Mouse (Mus musculus): ENCODE data around the gene Rcn3.

Rcn3 gene

DNA sequence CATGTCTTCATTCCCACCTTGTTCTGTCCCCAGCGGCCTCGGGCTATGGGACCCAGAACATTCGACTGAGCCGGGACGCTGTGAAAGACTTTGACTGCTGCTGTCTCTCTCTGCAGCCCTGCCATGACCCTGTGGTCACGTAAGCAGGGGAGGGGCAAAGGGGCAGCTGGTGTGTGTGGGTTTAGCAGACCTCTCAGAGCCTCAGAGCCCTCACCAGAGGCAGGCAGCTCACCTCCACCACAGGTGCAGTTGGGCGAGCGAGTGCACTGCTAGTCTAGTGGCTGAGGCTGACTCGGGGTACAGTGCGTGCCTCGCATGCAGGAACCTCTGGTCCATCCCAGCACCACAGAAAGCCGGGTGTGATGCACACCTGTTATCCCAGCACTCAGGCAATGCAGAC is 18.1 kb downstream of the Rcn3 start:
- no peak for DNase-seq (ENCODE audit: low read depth, low spot score)

DNA sequence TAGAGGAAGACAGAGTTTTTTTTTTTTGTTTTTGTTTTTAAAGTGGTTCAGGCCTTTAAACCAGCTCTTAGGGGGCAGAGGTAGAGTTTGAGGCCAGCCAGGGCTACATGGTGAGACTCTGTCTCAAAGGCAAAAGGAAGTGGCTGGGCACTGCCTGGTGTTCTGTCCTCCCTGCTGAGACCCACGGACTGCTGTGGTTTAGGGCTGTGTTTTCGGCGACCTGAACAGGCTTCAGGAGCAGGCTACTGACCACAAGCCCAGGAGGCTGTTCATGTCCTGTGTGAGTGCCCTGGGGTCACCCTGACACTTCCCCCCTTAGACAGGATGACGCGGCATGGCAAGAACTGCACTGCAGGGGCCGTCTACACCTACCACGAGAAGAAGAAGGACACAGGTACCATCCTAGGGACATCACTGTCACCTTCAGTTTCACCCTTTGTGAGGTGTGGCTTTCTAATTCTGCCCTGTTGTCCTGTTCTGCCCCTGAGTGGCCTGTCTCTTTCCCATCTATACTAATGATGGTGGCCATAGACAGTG is 18.8 kb downstream of the Rcn3 start:
- DNase-seq (ENCODE audit: low read depth, low spot score): no peak

DNA sequence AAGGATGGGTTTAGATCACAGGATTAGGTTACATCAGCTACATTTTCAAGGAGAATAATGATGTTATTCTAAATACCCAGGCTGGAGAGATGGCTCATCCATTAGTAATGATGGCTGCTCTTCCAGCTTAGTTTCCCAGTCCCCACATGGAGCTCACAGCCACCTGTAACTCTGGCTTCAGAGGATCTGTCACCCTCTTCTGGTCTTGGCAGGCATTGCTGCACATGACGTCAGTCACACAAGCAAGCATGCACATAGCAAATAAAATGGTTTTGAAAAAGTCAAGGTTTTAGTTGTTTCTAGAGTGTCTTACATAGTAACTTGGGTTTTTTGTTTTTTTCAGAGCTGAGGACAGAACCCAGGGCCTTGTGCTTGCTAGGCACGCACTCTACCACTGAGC is 19.8 kb downstream of the Rcn3 start:
- DNase-seq (ENCODE audit: low read depth, low spot score): peak; percentile 83

DNA sequence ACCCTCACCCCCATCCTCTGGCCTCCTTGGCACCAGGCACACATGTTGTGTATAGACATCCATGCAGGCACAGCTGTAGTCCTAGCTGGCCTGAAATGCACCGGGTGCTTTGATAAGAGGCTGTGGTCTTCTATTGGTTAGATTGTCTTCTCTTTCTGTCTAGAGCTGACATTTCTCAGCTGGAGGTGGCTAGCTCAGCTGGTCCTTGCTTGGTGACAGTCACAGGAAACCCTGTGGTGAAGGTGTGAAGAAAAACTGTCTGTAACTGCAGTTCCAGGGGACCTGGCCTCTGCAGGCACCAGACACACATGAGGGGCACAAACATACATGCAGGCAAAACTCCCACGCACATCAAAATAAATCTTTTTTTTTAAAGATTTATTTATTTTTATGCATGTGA is 22.4 kb downstream of the Rcn3 start:
- DNase-seq (ENCODE audit: low read depth, low spot score): no peak

DNA sequence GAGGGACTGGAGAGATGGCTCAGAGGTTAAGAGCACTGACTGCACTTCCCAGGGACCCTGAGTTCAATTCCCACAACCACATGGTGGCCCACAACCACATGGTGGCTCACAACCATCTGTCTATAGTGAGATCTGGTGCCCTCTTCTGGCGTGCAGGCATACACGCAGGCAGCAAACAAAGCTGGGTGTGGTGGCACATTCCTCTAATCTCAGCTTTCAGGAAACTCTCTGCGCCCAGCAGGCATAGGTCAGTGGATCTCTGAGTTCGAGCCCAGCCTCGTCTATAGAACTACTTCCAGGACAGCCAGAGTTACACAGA is 24.1 kb downstream of the Rcn3 start:
- DNase-seq (ENCODE audit: low read depth, low spot score): peak; percentile 95

DNA sequence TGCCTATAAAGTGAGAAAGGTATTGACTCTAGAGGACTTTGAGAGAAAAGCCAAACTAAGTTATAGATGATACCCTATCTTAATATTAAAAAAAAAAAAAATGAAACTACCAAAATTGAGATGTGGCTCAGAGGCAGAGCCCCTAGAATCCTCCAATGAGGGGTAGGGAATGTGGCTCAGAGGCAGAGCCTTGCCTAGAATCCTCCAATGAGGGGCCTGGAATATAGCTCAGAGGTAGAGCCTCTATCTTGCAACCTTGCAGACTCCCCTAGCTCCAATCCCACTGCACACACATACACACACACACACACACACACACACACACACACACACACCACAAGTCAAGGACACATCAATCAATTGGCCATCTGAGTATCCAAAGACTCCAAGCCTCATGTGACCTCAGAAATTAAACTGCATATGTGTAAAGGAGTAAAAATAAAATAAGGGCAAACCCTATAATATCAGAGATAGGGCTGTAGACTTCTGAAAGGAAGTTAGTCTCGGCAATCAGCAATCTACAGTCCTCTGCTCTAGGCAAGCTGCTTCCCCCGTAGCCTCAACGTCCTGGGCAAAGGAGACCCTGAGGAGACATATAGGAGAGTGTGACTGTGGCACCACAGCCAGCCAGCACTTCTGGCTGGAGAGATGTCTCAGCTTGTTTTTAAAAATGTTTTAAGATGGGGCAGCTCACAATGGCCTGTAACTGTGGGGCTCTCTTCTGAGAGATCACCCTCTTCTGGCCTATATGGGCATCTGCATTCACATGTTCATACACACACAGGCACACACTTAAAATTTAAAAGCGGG is 24.6 kb downstream of the Rcn3 start:
- no peak for DNase-seq (ENCODE audit: low read depth, low spot score)

DNA sequence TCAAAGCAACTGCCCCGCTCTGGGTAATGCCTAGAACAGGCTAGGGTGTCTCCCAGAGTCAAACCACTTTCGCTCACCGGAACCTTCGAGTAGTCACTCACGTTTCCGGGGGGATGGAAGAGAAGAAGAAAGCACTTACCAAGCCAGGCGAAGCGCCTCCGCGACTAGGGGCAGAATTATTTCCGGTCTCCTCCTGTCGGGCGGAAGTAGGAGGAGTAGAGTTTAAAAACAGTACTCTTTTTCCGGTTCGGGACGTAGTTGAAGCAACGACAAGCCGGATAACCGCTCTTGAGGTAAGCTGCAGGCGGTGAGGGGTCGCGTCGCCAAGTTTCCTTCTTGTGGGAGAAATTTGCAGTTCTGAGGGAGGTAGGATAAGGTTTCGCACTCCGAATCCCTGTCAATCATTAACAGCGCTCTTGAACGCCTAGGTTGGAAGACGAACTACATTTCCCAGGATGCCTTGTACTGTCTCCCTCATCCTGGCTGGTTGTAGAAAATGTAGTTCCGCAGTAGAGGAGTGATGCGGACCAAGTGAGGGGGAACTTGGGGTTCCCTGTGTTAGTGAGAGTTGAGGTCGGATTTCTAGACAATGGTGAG is 29.7 kb downstream of the Rcn3 start, which contains the start of the genes Nosip and Prrg2:
TSS of gene Nosip (plus strand) at position 191 of the 597 bp plus-strand sequence.
TSS of gene Prrg2 (minus strand) at position 439 of the 597 bp plus-strand sequence.
- peak; percentile 100 for DNase-seq (ENCODE audit: low read depth, low spot score)

DNA sequence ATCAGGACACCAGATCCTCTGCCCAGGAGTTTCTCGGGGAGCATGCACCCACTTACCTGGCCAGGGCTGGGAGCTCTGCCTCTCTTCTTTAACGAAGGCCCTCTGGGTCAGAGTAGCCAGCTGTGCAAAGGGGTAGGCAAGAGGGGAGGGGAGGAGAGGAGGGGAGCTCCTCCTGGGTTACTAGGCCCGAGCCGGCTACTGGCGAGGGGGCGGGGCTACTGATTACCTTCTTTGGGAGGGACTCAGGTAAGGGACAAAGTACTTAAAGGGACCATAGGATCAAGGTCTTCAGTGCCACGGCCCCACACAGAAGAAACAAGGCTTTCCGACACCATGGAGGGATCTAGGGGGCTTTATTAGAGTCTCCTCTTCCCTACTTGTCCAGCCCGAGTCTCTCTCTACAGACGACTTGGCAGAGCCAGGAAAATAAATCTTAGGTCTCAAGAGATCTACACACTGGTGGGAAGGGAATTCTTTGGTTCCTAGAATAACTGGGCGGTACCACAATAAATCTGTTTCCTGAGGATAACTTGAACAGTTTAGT is 30.4 kb downstream of the Rcn3 start:
- DNase-seq (ENCODE audit: low read depth, low spot score): peak; percentile 66

DNA sequence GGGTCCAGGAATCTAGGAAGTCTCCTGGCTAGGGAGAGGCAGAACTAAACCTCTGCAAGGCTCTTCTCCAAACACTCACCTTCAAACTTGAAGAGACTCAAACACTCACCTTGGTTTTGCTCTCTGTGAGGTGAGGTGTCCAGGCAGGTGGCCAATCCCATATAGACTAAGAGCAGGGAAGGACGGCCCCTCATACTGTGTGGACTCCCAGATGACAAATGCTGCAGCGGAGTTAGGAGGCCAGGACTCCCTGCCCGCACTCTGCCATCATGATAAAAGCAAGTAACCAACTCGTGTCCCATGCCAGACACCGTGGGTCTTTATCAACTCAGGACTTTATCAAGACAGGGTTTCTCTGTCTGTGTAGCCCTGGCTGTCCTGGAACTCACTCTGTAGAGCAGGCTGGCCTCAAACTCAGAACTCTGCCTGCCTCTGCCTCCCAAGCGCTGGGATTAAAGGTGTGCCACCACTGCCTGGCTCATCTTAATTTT is 31.3 kb downstream of the Rcn3 start:
- no peak for DNase-seq (ENCODE audit: low read depth, low spot score)

DNA sequence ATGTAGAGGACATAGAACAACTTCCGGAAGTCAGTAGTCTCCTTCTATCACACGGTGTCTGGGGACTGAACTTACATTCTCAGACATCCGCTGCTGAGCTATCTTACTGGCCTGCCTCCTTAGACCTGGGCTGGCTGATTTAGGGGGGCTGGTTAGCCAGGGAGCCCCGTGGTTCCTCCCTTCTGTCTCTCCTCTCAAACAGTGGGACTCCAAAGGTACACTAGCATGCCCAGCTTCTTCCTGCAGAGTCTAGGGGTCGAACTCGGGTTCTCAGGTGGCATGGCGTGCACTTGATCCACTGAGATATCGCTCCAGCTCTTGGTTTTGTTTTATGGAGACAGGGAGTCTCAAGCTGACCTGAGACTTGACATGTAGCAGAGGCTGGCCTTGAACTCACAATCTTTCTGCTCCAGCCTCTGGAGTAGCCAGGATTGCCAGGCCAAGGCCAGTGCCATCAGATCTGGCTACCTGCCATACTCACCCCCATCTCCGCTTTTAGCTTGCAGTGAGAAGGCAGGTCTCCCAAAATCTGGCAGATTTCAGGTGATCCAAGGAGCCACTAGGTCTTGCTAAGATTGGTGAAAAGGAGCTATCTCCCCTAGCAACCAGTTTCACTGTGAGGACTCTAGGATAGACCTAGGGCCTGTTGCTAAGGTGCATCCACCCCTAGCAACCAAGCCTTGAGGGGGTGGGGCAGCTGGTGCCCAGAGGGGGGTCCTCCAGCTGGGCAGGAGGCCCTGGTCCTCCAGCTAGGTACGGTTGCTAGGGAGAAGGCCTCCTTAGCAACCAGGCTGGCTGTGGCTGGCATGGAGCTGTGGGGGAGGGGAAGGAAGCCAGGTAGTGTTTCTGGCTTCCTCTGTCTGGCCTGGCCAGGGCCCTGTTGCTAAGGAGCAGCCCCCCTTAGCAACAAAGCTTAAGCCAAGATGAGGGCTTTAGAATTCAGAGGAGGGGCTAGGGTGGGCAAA is 33.1 kb downstream of the Rcn3 start:
- DNase-seq (ENCODE audit: low read depth, low spot score): peak; percentile 69

DNA sequence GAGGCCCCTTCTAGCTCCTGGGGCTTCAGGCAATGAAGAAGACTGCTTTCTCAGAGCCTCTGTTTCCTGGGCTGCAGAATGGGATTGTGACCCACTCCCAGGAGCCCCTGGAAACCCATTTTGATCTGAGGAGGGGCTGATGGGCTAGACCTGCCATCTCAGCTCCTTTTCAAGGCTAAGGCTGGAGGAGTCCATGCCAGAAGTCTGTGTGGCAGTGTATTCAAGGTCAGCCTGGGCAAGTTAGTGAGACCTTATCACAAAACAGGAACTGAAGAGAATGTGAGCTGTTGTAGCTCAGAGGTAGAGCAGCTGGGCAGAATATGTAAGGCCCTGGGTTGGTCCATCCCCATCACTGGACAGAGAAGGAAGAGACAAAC is 35.1 kb downstream of the Rcn3 start:
- DNase-seq (ENCODE audit: low read depth, low spot score): no peak

DNA sequence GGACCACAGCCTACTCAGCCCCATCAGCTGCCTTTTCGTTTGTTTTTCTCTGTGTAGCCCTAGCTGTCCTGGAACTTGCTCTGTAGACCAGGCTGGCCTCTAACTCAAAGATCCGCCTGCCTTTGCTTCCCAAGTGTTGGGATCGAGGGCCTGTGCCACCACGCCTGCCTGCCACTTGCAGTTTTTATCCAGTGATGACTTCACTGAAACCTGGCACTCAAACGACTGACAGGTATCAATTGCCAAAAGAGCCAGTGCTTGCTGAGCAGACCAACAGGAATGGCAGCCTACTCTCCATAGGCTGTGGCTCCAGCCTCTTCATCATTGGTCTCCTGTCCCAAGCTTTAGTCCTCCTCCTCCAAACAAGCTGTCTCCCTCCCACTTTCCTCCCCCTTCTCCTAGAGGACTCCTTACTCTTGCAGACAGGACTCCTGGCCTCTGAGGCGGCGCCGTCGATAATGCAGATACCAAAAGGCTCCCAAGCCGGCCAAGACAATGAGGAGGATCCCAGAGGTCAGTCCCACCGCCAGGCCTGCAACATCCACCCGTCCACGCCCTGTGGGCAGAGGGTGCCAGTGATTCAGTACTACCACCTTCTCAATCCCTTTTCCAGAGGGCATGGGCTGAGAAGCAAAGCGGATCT is 35.6 kb downstream of the Rcn3 start:
- no peak for DNase-seq (ENCODE audit: low read depth, low spot score)

DNA sequence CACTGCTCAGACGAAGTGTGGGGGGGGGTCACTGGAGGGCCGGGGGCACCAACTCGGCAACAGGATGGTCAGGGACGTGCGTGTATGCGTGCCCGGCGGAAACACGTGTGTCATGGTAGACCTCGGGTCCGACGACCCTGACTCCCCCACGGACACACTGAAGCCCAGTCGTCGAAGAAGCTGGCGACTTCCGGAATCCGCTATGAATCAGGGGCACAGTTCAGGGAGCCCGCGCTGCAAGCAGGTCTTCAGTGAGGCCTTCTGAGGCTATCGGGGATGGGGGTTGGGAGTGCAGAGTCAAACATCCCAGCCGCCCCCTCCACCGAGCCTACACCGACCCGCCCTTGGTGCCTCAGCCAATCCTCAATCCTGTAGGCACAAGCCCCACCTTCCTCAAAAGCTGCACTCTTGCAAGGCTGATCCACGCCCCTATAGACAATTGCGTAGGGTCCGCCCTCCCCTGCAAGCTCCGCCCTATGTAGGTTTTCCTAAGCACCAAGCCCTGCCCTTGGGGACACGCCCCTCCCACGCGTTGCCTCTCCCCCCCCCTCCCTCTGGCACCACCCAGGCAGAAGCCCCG is 38.0 kb downstream of the Rcn3 start:
- peak; percentile 100 for DNase-seq (ENCODE audit: low read depth, low spot score)

DNA sequence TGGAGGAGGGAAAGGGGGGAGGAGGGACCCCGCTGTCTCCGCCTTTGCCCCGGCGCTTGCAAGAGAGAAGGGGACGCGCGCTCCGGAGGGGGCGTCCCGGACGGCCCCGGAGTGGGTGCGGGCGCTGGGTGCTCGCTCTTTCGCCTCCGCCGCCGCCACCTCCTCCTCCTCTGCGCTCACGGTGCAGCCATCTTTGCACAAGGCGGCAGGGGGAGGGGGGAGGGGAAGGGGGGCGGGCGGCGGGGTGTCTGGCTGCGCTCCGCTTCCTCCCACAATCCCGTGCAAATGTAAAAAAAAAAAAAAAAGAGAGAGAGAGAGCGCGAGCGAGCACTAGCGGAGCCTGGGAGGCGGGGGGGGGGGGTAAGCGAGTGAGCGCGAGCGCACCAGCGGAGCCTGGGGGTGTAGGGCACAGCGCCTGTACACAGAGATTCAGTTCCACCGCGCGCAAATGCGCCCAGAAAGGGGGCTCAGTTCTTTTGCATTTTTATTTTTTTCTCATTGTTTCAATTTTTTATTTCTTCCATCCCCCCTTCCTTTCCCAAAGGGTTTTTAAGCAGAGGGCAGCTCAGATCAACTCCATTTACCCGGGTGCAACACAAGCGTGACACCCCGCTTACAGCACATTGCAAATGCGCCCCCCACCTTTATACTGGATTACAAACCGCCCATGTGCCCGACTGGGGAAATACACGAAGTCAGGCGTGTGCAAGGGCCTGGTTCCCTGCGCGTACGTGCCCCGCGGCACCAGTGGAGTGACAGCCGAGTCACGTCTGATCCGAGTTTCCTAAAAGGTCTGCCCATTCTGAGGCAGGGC is 38.7 kb downstream of the Rcn3 start:
- peak; percentile 79 for DNase-seq (ENCODE audit: low read depth, low spot score)

DNA sequence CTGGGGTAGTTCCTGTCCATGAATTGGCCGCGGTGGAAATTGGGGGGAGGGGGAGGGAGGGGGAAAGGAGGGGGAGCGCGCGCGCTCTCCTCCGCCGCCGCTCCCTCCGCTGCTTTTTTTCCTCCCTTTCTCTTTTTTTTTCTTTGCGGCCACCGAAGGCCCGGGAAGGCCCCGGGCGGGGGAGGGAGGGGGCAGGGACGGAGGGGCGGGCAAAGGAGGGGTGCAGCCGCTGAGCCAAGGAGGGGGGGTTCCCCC is 39.2 kb downstream of the Rcn3 start, which contains the start of gene Prr12:
TSS of gene Prr12 (minus strand) at position 20 of the 255 bp plus-strand sequence.
- no peak for DNase-seq (ENCODE audit: low read depth, low spot score)

DNA sequence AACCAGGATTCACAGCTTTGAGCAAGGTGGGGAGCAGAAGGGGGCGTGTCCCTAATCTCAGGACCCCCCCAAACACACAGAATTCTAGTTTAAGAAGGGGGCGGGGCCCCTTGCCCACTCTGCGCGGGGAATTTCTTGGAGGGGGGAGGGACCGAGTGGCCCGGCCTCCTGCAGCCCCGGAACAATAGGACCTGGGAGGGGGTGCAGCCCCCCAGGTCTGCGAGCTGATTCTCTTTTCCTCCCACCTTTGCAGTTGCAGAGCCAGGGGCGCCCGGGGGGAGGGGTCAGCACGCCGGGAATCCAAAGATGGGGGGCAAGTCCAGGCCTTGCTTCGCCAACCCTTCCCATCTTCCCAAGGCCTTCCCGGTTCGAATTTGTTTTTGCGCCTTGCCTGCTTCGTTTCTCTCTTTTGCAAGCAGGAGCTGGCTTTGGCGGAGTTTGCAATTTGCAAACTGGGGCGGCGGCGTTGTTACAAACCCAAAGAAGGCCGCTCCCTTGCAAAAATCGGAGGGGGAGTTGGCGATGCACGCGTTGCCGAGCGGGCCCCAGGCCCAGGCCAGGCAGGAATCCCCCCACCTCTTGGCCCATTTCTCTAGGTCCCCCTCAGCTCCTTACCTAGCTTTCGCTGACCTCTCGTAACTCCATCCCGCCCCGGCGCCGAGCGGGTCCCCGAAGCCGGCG is 39.7 kb downstream of the Rcn3 start:
- DNase-seq (ENCODE audit: low read depth, low spot score): peak; percentile 68

DNA sequence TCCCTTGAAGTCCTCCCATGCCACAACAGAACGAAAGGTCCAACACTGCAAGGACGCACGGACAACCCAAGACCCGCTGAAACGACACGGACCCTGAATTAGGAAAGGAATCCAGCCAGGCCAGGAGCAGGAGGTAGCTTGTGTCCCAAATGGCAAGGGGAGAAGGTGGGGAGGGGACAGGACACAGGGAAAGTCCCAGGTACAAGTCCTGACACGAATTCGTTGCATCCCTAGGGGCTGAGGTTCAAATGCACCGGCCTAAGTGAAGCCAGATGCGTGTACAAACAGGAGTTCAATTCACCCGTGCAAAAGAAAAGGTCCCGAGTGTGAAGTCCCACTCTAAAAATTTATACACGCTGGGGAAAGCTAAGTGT is 40.4 kb downstream of the Rcn3 start:
- no peak for DNase-seq (ENCODE audit: low read depth, low spot score)

DNA sequence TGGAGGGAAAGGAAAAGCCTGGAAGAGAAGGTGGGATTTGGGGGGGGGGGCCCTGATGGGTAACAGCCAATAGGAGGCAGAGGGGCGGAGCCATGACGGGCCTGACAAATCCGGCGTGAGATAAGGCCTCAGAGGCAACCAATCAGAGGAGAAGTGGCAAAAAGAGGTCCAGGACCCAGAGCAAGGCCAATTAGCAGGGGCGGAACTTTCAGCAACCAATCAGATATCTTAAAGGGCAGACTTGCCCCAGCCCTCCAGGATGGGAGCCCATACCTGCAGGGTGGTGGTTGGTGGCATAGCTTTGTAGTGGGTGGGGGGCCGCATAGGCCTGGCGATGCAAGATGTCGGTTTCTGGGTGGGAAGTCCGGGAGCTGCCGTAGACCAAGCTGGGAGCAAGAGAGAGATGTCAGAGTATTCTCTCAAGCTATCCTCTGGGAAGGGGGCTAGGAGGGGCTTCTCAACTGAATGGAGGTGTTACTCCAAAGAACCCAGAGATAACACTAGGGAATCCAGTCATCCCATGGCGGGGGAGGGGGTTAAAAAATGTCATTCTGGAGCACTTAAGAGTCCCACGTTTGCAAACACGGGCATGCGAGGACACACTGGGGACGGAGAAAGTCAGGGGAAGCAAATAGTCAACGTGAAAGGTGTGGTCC is 40.9 kb downstream of the Rcn3 start:
- DNase-seq (ENCODE audit: low read depth, low spot score): peak; percentile 99
